Mouse (Mus musculus) G1E (cell line): ENCODE measurements around the gene Nkx1-2.

Experiments used
- CTCF ChIP-seq: IDR thresholded peaks from 2 replicates; pipeline ENCODE4 v1.5.1; 2012; ENCODE audit warnings: low read depth, low read length, inconsistent platforms, mixed read lengths
- GATA1 ChIP-seq: IDR thresholded peaks from 2 replicates; pipeline ENCODE4 v1.6.1; 2012; ENCODE audit warnings: borderline replicate concordance, low read length, inconsistent platforms, mixed read lengths
- GATA2 ChIP-seq: IDR thresholded peaks from 2 replicates; pipeline ENCODE4 v1.6.1; 2012; ENCODE audit warnings: low read depth, low read length, inconsistent platforms, borderline replicate concordance
- POLR2AphosphoS5 ChIP-seq: IDR thresholded peaks from 2 replicates; pipeline ENCODE4 v1.6.1; 2012; ENCODE audit warnings: low read depth, low read length, inconsistent platforms; ENCODE audit not compliant: insufficient replicate concordance
- TAL1 ChIP-seq: conservative IDR thresholded peaks from 2 replicates; pipeline ENCODE4 v1.6.1; 2012; ENCODE audit warnings: low read depth, low read length, inconsistent platforms, mixed read lengths

DNA sequence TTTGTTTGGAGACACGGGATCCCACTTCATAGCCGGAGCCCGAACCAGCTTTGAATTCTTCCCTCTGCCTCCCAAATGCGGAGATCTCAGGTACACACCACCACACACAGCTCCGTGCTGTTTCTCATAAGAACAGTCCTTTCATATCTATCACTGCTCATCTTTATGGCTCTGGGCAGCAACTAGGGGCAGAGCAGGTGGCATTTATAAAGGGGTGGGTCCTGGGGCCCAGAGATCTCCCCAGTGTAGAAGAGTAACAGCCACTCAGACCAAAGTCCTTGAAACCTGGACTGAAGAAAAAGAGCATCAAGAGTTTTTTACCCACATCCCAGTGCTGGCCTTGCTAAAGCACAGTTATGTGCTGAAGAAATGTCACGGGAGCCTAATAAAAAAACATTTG lies 18.9 kb downstream of the Nkx1-2 start:
- TF ChIP-seq CTCF (no peak), TAL1 (no peak), GATA1 (no peak), GATA2 (no peak), POLR2AphosphoS5 (no peak)
